Mouse (Mus musculus) G1E (cell line): ENCODE results near the gene E2f1. TPM values are rescaled to one million over a fixed set of nuclear protein-coding genes. Genes with fewer than 3 reads are reported as not detected.

Source experiments
- ATAC-seq: 2 replicates; pipeline ENCODE4 v1.8.0; 2016; ENCODE audit warnings: mild to moderate bottlenecking; ENCODE audit not compliant: insufficient number of reproducible peaks, poor library complexity, low FRiP score, severe bottlenecking; ENCODE audit errors: extremely low read depth
- DNase-seq: peaks from one replicate; pipeline ENCODE4 v3.0.0; 2012; ENCODE audit warnings: low spot score
- H3K27me3 ChIP-seq: 2 replicates; pipeline ENCODE4 v1.6.1; 2012; ENCODE audit warnings: mild to moderate bottlenecking, low read length, inconsistent platforms; ENCODE audit not compliant: insufficient read depth
- H3K36me3 ChIP-seq: replicated peaks from 2 replicates; pipeline ENCODE3; 2012; ENCODE audit warnings: mild to moderate bottlenecking, inconsistent platforms
- H3K4me1 ChIP-seq: 2 replicates; pipeline ENCODE4 v1.6.1; 2012; ENCODE audit warnings: low read depth, low read length, inconsistent platforms, mixed read lengths; ENCODE audit not compliant: insufficient read depth
- H3K4me3 ChIP-seq: 2 replicates; pipeline ENCODE4 v1.5.1; 2012; ENCODE audit warnings: low read depth, mild to moderate bottlenecking, inconsistent platforms, low read length, moderate library complexity, mixed read lengths
- H3K9me3 ChIP-seq: replicated peaks from 2 replicates; pipeline ENCODE4 v1.6.1; 2012; ENCODE audit warnings: inconsistent platforms
- CTCF ChIP-seq: IDR thresholded peaks from 2 replicates; pipeline ENCODE4 v1.5.1; 2012; ENCODE audit warnings: low read depth, low read length, inconsistent platforms, mixed read lengths
- GATA1 ChIP-seq: IDR thresholded peaks from 2 replicates; pipeline ENCODE4 v1.6.1; 2012; ENCODE audit warnings: borderline replicate concordance, low read length, inconsistent platforms, mixed read lengths
- GATA2 ChIP-seq: IDR thresholded peaks from 2 replicates; pipeline ENCODE4 v1.6.1; 2012; ENCODE audit warnings: low read depth, low read length, inconsistent platforms, borderline replicate concordance
- POLR2AphosphoS5 ChIP-seq: IDR thresholded peaks from 2 replicates; pipeline ENCODE4 v1.6.1; 2012; ENCODE audit warnings: low read depth, low read length, inconsistent platforms; ENCODE audit not compliant: insufficient replicate concordance
- TAL1 ChIP-seq: conservative IDR thresholded peaks from 2 replicates; pipeline ENCODE4 v1.6.1; 2012; ENCODE audit warnings: low read depth, low read length, inconsistent platforms, mixed read lengths
- polyA plus RNA-seq: library from polyadenylated mRNA; stranded (reverse); fragments of >175 nt; gene quantifications from 2 replicates; pipeline ENCODE4 v1.2.3, GENCODE M21; 2012
- total RNA-seq, 2 experiments: library from RNA; stranded (forward) in 1 of 2; stranded (reverse) in 1 of 2; fragments of 200-1000 nt in 1 of 2; fragments of >200 nt in 1 of 2; fragmentation: Nextera tagmentation in 1 of 2; gene quantifications; 2 replicates each; pipeline ENCODE4 v1.2.3; 2014 to 2017

Gene E2f1
- total and polyA plus RNA-seq, 3 experiments: 13.9 to 93.1 (median 31.9) TPM

DNA sequence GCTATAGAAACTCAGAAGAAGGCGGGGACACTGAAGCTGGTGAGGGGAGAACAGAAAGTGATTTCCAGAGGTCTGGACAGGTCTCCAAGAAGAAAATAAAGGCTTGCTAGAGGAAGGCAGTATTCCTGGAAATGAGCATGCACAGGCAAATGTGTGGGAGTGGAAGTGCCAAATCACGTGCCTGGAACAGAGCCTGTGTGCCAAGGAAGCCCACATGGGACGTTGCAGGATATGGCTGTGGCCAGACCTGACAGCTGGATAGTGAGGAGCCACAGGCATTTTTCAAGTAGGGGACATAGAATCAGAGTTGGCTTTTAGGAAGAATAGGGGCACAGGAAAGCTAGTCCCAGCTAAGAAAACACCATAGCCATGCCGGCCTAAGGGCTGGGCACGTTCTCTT, 26.1 kb upstream of the E2f1 start:
- DNase-seq (no peak), ATAC-seq (no peak)
- H3K4me3 ChIP-seq: no peak overlapping the region
- no peaks in the 10 kb centered on the region for H3K4me1 ChIP-seq
- H3K36me3 ChIP-seq: peaks cover 73% of the 10 kb centered on the region
- TF ChIP-seq GATA2: no peak
- no peak for TF ChIP-seq POLR2AphosphoS5
- TF ChIP-seq CTCF: no peak
- no peak for TF ChIP-seq TAL1
- TF ChIP-seq GATA1: no peak
- H3K27me3 ChIP-seq: no peaks in the 10 kb centered on the region
- no peaks in the 10 kb centered on the region for H3K9me3 ChIP-seq

DNA sequence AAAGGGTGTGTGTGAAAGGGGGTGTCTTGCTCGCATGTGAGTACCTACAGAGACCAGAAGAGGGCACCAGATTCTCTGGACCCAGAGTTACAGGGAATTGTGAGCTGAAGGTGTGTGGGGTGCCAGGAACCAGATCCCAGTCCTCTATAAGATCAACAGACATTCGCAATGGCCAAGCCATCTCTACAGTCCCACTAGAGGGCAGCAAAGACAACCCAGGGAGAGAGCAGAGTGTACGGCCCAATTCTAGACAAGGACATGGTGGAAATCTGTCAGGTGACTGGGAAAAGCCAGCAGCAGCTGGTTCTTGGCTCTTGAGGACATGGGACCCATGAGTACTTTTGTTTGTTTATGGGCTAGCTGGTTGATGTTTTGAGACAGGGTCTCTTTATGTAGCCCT, 23.3 kb upstream of the E2f1 start:
- Histone ChIP-seq H3K4me3 (no peak overlapping the region), H3K36me3 (peaks cover 69% of the 10 kb centered on the region), H3K4me1 (no peaks in the 10 kb centered on the region), H3K27me3 (no peaks in the 10 kb centered on the region), H3K9me3 (no peaks in the 10 kb centered on the region)
- ATAC-seq: no peak
- TF ChIP-seq CTCF (peak; percentile 58), GATA2 (no peak), TAL1 (no peak)
- DNase-seq: no peak

DNA sequence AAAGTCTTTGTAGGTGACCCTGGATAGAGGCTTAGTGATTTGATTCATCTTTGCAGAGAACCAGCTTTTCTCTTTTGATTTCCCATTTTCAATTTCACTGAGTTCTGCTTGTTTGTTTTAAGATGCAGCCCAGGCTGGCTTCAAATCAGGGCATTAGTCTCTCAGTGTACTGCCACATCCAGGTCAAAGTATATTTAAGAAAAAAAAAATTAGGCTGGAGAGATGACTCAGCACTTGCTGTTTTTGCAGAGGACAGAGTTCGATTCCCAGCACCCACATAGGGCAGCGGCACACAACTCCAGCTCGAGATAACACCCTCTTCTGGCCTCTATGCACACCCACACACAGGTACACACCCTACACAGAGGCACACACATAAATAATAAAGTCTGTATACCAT, 21.5 kb upstream of the E2f1 start:
- peaks cover 73% of the 10 kb centered on the region for H3K36me3 ChIP-seq
- TF ChIP-seq GATA2 (no peak), GATA1 (no peak)
- no peaks in the 10 kb centered on the region for H3K27me3 ChIP-seq
- DNase-seq (no peak), ATAC-seq (no peak)
- no peak overlapping the region for H3K4me3 ChIP-seq
- H3K9me3 ChIP-seq: no peaks in the 10 kb centered on the region
- H3K4me1 ChIP-seq: 0 out of 2 replicates have a peak, but pooled peaks cover 4% of the 10 kb centered on the region

DNA sequence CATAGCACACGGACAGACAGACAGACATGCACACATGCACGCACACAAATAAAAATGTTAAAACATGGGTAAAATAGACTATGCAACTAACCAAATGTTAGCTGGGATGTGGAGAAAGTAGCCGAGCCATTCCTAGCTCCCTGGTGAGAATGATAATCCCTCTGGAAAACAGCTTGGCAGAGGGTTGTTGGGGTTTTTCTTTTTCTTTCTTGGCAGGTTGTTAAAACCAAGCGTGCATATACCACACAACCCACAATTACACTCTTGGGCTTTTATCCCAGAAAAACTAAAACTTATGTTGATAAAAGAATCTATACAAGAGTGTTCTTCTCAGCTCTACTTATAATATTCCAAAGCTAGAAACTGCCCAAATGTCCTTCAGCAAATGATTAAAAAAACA, 19.4 kb upstream of the E2f1 start:
- H3K36me3 ChIP-seq: peaks cover 56% of the 10 kb centered on the region
- H3K27me3 ChIP-seq: no peaks in the 10 kb centered on the region
- peaks cover 15% of the 10 kb centered on the region for H3K4me1 ChIP-seq
- TF ChIP-seq GATA1 (no peak), CTCF (no peak), GATA2 (no peak), POLR2AphosphoS5 (no peak), TAL1 (no peak)
- no peak for DNase-seq
- H3K9me3 ChIP-seq: no peaks in the 10 kb centered on the region
- no peak overlapping the region for H3K4me3 ChIP-seq
- ATAC-seq: no peak

DNA sequence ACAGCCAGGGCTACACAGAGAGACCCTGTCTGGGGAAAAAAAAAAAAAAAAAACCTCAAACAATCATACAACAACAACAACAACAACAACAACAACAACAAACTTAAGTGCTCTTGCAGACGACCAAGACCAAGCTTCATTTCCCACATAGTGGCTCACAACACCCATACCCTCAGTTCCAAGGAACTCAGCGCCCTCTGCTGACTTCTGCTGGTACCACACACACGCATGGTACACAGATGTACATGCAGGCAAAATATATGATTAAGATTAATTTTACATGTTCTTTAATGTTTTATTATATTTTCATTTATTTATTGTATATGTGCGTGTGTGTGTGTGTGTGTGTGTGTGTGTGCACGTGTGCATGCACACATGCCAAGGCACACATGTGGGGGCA, 16.7 kb upstream of the E2f1 start:
- ATAC-seq: no peak
- Histone ChIP-seq H3K4me3 (no peak overlapping the region), H3K4me1 (peaks cover 36% of the 10 kb centered on the region), H3K36me3 (peaks cover 32% of the 10 kb centered on the region), H3K9me3 (no peaks in the 10 kb centered on the region), H3K27me3 (no peaks in the 10 kb centered on the region)
- DNase-seq: no peak
- TF ChIP-seq POLR2AphosphoS5 (no peak), CTCF (peak; percentile 54)

DNA sequence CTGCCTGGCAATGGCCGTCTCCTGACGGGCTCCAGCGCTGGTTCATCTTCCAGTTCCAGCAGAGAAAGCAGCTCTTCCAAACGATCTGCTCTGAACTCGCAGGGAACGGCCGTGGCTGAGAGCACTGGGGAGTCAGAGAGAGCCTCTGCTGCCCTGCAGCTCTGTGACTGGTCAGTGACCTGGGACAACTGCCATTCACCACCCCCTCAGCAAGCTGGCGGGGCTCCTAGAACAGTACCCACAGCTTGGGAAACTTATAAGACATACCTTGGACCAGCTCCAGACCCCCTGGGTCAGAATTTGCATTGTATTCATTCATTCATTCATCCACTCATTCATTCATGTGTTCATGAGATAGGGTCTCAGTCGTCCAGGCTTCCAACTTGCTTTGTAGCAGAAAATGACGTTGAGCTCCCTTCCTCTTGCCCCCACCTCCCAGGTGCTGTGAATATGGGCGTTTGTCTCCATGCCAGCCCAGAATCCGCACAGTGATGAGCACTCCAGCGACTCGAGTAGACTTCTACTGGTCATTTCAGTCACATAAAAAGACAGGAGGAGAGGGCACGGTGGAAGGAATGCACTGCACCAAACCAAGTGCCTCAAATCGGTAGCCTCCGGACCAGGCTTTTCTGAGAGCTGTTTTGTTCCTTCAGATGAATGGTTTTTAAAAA, 15.4 kb upstream of the E2f1 start:
- no peak for DNase-seq
- H3K4me3 ChIP-seq: no peak overlapping the region

More for the DNA sequence above, 15.4 kb upstream of the E2f1 start:
- no peak for ATAC-seq
- TF ChIP-seq GATA2 (no peak), POLR2AphosphoS5 (no peak)
- peaks cover 28% of the 10 kb centered on the region for H3K36me3 ChIP-seq
- no peaks in the 10 kb centered on the region for H3K9me3 ChIP-seq
- H3K4me1 ChIP-seq: peaks cover 38% of the 10 kb centered on the region
- no peaks in the 10 kb centered on the region; the same call in 1 of the 2 replicates for H3K27me3 ChIP-seq
